Mouse (Mus musculus) limb, embryonic 10.5 days (tissue): ENCODE measurements around the gene Polr3h. TPM values are rescaled to one million over a fixed set of nuclear protein-coding genes. Genes with fewer than 3 reads are reported as not detected.

Experiments used
- DNase-seq: peaks from one replicate; pipeline ENCODE4 v3.0.0-alpha.2; 2017; ENCODE audit warnings: low spot score
- H3K27ac ChIP-seq: fragments of 300-500 bp; sonication (generic); 2 replicates; pipeline ENCODE4 v1.5.1; 2016; ENCODE audit warnings: mild to moderate bottlenecking
- H3K27me3 ChIP-seq: fragments of 300-500 bp; sonication (generic); 2 replicates; pipeline ENCODE4 v1.6.1; 2016; ENCODE audit warnings: low read depth, mild to moderate bottlenecking; ENCODE audit not compliant: poor library complexity, severe bottlenecking
- H3K36me3 ChIP-seq: fragments of 300-500 bp; sonication (generic); 2 replicates; pipeline ENCODE4 v1.6.1; 2016; ENCODE audit warnings: mild to moderate bottlenecking, moderate library complexity
- H3K4me1 ChIP-seq: fragments of 300-500 bp; sonication (generic); 2 replicates; pipeline ENCODE4 v1.6.1; 2016
- H3K4me3 ChIP-seq: fragments of 300-500 bp; sonication (generic); 2 replicates; pipeline ENCODE4 v1.5.1; 2016; ENCODE audit warnings: mild to moderate bottlenecking, moderate library complexity
- H3K9me3 ChIP-seq: fragments of 300-500 bp; sonication (generic); replicated peaks from 2 replicates; pipeline ENCODE4 v1.6.1; 2016; ENCODE audit warnings: mild to moderate bottlenecking
- WGBS: fragments of 180-500 bp; shearing (Covaris S2); methylation state at CpG from one replicate; pipeline ENCODE4 v1.1.7; 2016; 5-methylcytosine and 5-hydroxymethylcytosine counted together
- polyA plus RNA-seq: library from polyadenylated mRNA; unstranded; fragments of >200 nt; fragmentation: Nextera tagmentation; extraction: Ambion mirVana; gene quantifications from 2 replicates; pipeline ENCODE4 v1.2.1, GENCODE M21; 2016

Polr3h gene
- polyA plus RNA-seq, 1 experiment from 2014 or later = 75.5 TPM

DNA sequence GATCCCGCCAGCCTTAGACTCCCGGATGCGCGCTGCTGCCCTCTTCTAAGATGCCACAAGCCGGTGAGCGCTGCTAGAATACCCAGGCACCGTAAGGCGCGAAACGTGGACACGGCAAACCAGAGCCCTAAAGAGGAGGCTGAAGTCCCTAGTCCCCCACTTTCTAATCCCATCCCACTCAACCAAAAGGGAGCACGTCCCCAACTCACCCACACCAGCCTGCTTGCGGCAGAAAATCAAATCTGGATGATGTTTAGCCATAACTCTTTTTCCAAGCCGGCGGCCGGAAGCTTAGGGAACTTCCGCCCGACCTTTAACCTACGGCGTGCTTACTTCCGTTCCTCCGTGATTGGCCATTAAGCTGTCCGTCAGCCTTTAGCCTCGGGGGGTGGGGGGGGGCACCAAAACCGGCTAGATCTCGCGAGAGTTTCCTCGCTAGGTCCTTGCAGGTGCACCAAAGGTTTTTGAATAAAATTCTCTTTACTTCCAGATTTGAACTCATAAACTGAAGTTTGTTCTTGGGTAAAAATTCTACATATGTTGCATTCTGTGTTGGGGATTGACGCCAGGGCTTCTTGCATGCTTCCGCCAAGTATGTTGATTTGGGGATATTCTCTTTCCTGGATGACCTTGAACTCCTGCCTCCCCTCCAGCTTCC, 54.3 kb downstream of the Polr3h start, which contains the start of gene Phf5a:
Gene Phf5a (minus strand): TSS at position 308 of the 658 bp plus-strand sequence.
- peak within 1 kb of the TSS; percentile 99 for H3K4me3 ChIP-seq
- H3K9me3 ChIP-seq = no peaks in the 10 kb centered on the region
- H3K36me3 ChIP-seq = peaks cover 41% of the 10 kb centered on the region
- H3K27me3 ChIP-seq = no peaks in the 10 kb centered on the region
- peak within 1 kb of the TSS; percentile 95 for H3K27ac ChIP-seq
- peak; percentile 95 for DNase-seq
- peaks cover 13% of the 10 kb centered on the region for H3K4me1 ChIP-seq
- WGBS = under 1% methylated on average over 30 of the region's 30 CpGs

DNA sequence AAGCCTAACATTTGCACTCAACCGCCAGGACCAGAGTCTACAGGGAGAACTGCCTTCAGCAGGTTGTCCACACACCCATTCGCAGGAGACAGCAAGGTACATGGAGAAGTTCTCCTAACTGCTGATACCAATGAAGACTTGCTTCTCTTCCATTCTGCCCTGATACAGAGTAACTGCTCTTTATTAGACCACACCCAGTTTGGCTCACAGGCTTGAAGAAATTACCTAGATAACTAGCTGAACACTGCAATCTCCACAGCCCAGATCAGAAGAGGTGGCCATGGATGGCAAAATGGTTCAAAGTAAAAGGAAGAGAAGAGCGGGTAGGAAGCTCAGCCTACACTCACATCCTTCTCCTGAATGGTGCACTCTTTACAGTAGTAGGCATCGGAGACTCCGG, 56.1 kb downstream of the Polr3h start:
- WGBS = 97% methylated on average over 5 of the region's 5 CpGs
- Histone ChIP-seq H3K27me3 (no peaks in the 10 kb centered on the region), H3K36me3 (peaks cover 58% of the 10 kb centered on the region), H3K27ac (no peak overlapping the region), H3K4me3 (no peak overlapping the region), H3K4me1 (peaks cover 13% of the 10 kb centered on the region), H3K9me3 (no peaks in the 10 kb centered on the region)
- DNase-seq = no peak

DNA sequence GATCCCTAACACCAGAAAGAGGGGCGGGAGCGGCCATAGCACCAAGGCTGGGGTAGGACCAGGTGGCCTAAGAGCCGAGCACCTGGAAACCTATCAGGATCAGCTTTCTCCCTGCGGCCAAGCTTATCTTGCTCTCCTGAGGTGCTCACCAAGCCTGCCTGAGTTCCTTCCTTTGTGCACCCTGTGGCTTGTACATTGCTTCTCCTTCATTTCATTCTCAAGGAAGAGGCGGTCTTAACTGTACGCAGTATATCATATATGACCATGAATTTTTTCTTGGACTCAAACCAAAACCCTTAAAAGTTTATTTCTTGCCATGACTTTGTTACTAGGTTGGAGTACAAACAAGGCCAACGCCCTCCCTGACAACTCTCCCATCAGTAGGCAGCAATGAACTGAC, 61.8 kb downstream of the Polr3h start:
- H3K4me1 ChIP-seq = peaks cover 7% of the 10 kb centered on the region; the same call in 1 of the 2 replicates
- no peak for DNase-seq
- 94% methylated on average over 7 of the region's 7 CpGs for WGBS
- no peak overlapping the region for H3K4me3 ChIP-seq
- peaks cover 59% of the 10 kb centered on the region for H3K36me3 ChIP-seq
- no peaks in the 10 kb centered on the region for H3K9me3 ChIP-seq
- no peaks in the 10 kb centered on the region for H3K27me3 ChIP-seq
- no peak overlapping the region for H3K27ac ChIP-seq

DNA sequence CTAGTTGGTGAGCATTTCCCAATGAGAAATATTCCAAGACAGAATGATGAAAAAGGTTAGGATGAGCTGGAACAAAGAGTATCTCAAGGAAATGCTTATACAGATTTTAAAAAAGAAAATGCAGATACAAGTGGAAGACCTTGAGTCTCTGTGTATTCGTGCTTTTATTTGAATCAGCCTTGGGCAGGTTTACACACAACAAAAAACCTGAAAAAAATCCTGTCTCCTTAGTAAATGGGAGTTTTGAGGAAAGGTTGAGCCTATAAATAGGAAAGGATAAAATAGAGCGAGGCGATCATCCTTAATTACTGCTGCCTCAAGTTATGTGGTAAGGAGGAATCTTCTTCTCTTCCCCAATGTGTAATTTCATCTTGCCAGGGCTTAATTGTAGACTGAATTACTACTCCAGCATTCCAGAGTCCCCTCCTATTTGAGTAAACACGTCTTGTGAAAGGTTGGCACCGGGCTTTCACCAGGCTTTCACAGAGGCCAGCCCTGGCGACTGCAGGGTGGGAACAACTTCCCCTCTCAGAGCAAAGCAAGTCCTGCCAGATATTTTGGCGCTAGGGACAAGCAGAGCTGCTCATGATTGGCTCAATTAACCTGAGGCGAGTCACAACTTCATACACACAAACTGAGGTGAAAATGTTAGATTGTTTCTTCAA, 65.4 kb downstream of the Polr3h start:
- no peaks in the 10 kb centered on the region for H3K27me3 ChIP-seq
- H3K4me1 ChIP-seq = peaks cover 32% of the 10 kb centered on the region
- peak overlapping the region; percentile 95 for H3K4me3 ChIP-seq
- no peak for DNase-seq
- 45% methylated on average over 8 of the region's 8 CpGs for WGBS
- peak overlapping the region; percentile 96 for H3K27ac ChIP-seq
- H3K36me3 ChIP-seq = peaks cover 22% of the 10 kb centered on the region
- H3K9me3 ChIP-seq = no peaks in the 10 kb centered on the region

DNA sequence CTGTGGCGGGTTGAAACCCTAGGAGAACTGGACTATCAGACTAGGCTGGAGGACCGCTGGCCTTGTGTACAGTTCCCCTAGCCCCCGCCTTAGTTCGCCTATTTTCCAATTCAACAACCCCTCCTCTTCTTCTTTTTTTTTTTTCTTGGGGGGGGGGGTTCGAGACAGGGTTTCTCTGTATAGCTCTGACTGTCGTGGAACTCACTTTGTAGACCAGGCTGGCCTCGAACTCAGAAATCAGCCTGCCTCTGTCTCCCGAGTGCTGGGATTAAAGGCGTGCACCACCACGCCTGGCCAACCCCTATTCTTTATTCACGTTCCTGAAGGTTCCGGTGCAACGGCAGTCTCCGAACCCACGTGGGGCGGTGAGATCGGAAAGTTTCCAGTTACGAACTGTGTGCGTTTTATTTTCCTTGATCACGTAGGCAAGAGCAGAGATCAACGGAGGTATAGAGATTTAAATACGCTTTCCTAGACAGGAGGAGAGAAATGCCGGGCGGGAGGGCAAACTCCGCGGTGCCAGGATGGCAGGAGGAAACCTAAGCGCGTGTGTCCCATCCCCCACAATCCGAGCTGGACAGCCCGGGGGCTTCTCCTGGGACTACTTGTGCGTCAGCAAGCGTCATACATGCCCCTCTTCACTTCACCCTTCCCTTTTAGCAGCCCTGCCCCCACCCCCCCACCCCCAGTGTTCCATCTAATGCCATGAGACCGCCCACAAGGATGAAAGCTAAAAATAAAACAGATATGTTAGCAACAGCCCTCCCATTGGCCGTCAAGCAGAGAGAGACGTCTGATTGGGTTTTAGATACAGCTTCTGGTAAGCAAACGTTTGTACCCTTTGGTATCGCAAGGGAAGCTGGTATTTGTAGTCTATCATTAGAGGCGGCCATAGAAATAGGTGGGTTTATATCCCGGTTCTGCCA, 66.4 kb downstream of the Polr3h start:
- peak overlapping the region; percentile 96 for H3K27ac ChIP-seq
- no peaks in the 10 kb centered on the region for H3K27me3 ChIP-seq
- peaks cover 20% of the 10 kb centered on the region for H3K36me3 ChIP-seq
- H3K9me3 ChIP-seq = no peaks in the 10 kb centered on the region
- peaks cover 38% of the 10 kb centered on the region for H3K4me1 ChIP-seq
- WGBS = under 1% methylated on average over 39 of the region's 39 CpGs
- peak overlapping the region; percentile 95 for H3K4me3 ChIP-seq
- DNase-seq = peak; percentile 88

DNA sequence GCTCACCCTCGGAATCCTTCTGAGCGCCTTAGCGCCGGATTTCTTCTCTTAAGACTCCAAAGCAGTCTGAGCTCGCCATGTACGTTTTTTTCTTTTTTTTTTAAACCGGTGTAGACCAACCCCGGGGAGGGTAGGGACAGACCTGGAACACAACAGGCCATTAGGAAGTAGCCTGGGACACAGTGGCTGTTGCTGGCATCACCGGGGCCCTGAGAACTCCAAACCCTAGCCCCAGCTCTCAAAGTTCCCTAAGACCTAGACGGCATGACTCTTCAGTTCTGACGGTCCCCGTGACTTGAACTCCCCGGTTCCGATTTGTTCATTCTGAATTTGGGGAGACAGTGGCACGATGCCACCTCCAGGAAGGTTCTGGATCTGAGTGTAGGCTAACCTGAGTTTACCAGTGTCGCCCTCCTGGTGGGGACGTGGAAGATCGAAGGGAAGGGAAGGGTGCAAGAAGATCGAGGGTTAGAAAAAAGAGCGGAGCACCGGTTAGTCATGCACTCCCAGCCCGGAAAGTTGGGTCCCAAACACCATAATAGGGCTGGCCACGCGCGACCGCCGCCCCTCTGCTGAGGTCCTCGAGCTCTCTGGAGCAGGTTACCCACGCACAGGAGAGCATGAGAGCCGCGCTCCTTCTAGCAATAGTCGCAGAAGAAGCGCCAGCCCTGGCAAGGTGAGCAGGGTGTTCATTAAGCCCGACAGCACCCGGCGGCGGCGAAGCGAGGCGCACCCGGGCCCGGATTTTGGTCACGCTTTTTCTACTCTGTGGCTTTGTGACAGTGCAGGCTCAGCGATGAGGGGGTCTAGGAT, 67.3 kb downstream of the Polr3h start, which contains the start of gene Tob2:
Gene Tob2 (minus strand): TSS at position 280 of the 813 bp plus-strand sequence.
- under 1% methylated on average over 44 of the region's 44 CpGs for WGBS
- DNase-seq = peak; percentile 76
- H3K27ac ChIP-seq = peak within 1 kb of the TSS; percentile 96
- H3K27me3 ChIP-seq = no peaks in the 10 kb centered on the region
- peaks cover 20% of the 10 kb centered on the region for H3K36me3 ChIP-seq
- H3K9me3 ChIP-seq = no peaks in the 10 kb centered on the region
- peaks cover 38% of the 10 kb centered on the region for H3K4me1 ChIP-seq
- peak within 1 kb of the TSS; percentile 95 for H3K4me3 ChIP-seq

DNA sequence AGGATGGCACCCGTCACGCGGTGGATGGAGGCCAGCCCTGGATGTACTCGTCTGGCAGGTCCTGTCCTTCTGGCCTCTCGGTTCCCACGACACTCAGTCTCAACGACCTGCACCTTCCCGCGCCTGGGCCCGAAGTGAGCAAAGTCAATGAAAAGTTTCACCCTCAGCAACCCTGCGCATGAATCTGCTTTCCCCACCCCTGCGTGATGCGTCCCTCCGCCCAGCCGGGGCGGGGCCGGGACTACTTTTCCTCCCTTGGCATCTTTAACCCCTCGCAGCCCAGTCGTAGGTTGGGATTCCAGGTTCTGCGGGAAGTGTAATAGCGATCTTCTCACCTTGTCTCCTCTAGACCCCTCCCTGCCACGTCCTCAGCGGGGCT, 67.9 kb downstream of the Polr3h start:
- H3K36me3 ChIP-seq = peaks cover 21% of the 10 kb centered on the region
- H3K27ac ChIP-seq = peak overlapping the region; percentile 96
- WGBS = 0% methylated on average over 23 of the region's 23 CpGs
- H3K27me3 ChIP-seq = no peaks in the 10 kb centered on the region
- H3K4me1 ChIP-seq = peaks cover 38% of the 10 kb centered on the region
- peak overlapping the region; percentile 95 for H3K4me3 ChIP-seq
- peak; percentile 96 for DNase-seq
- no peaks in the 10 kb centered on the region for H3K9me3 ChIP-seq

DNA sequence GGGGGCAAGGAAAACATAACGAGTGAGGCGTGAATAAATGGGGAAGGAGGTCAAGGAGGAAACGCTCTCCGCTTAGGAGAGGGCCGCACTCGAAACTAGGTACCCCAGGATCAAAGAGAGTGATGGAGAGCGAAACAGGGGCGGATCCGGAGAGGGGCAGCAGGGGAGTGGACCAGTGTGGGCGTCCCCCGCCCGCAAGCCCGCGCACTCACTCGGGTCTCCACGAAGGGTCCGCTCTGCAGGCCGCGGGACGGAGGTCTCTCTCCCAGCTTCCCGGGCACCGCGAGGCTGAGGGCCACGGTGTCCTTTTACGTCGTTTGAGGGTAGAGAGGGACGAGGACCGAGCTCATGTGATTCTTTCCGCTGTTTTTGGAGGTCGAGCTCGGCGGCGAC, 68.3 kb downstream of the Polr3h start:
- Histone ChIP-seq H3K27me3 (no peaks in the 10 kb centered on the region), H3K36me3 (peaks cover 25% of the 10 kb centered on the region), H3K27ac (peak overlapping the region; percentile 96), H3K4me1 (peaks cover 38% of the 10 kb centered on the region), H3K9me3 (no peaks in the 10 kb centered on the region), H3K4me3 (peak overlapping the region; percentile 95)
- under 1% methylated on average over 33 of the region's 33 CpGs for WGBS
- no peak for DNase-seq

DNA sequence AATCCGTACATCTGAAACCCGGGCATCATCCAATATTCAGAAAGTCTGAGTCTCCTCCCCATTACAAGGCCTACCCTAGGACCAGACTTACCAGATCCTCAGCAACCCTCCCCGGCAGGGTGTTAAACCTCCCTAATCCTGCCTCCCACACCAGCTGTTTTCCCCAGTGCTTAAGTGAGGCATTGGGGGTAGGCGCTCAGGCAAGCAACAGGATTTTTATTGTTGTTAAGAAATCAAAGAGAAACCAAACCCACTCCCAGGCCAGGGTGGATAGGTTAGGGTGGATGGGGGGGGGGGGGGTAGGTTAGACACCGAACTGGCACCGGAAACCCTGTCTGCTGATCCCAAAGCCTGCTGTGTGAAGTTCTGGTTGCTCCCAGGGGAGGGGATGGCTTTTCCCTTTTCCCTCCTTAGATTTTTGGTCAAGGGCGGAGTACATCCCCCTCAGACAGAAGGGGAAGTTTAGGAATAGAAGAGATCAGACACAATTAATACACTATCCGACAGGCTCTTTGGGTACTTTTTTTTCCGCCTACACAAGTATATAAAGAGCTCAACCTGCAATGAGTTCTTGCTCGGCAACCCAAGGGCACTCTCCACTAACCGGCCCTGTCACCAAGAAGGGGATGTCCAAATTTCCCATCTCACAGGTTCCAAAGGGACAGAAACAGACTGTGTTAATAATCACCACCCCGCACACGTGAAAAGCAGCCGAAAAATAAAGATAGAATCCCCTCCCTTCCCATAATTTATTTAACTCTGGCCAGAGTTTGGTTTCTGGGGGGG, 68.9 kb downstream of the Polr3h start:
- H3K27ac ChIP-seq = peak overlapping the region; percentile 96
- no peak for DNase-seq
- peaks cover 31% of the 10 kb centered on the region for H3K36me3 ChIP-seq
- H3K4me1 ChIP-seq = peaks cover 38% of the 10 kb centered on the region
- H3K27me3 ChIP-seq = no peaks in the 10 kb centered on the region
- peak overlapping the region; percentile 95 for H3K4me3 ChIP-seq
- under 1% methylated on average over 14 of the region's 14 CpGs for WGBS
- no peaks in the 10 kb centered on the region for H3K9me3 ChIP-seq

DNA sequence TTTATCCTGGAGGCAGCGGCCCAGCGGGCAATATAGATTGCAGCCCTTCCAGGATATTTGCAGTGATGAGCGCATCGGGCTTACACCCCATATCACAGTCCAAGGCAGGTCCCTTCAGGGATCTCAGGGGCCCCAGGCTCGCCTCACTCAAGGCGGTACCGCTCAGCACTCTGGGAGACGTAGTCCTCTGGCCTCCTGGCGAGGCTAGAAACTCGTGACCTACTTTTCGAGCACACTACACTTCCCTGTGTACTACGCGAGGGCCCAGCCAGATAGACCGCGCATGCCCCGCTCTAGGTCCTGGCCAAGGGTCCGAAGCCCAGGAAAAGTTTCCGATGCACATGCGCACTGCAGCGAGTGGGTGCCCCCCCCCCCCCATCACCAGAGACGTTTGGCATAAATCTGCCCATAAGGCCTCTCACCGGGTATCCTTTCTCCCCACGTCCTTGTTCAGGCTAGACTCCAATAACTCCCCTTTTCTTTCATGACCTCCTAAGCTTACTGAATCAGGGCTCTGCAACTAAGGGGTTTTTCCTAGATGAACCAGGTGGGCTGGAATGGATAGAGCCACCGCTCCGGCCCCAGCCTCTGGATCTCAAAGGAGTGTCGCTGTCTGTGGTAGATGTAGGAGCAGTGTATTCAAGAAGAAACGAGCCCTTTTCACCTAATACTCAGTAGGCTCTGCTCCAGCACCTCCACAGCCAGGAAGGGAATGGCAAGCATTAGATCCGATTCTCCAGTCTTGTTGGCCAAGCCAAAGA, 69.8 kb downstream of the Polr3h start:
- H3K27ac ChIP-seq = peak overlapping the region; percentile 96
- H3K9me3 ChIP-seq = no peaks in the 10 kb centered on the region
- peak overlapping the region; percentile 95 for H3K4me3 ChIP-seq
- H3K27me3 ChIP-seq = no peaks in the 10 kb centered on the region
- peak; percentile 88 for DNase-seq
- H3K4me1 ChIP-seq = peaks cover 38% of the 10 kb centered on the region
- H3K36me3 ChIP-seq = peaks cover 40% of the 10 kb centered on the region
- under 1% methylated on average over 28 of the region's 28 CpGs for WGBS

DNA sequence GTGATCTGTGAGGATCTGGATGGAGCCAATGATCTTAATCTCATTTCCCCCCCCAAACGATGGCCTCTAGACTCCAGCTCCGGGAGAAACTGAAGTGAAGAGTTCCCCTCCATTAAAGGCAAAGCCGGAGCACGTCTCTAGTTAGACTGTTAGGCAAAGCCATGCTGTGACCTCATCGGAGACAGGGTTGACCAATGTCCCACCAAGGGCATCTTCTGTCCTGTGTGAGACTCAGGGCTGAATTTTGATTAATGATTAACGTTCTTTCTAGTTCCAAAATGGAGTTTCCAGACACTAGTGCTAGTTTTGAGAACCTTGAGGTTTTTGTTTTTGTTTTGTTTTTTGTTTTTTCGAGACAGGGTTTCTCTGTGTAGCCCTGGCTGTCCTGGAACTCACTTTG, 73.0 kb downstream of the Polr3h start:
- WGBS = 92% methylated on average over 7 of the region's 7 CpGs
- H3K36me3 ChIP-seq = peaks cover 69% of the 10 kb centered on the region
- H3K4me3 ChIP-seq = no peak overlapping the region
- H3K4me1 ChIP-seq = peaks cover 28% of the 10 kb centered on the region
- no peaks in the 10 kb centered on the region for H3K9me3 ChIP-seq
- H3K27me3 ChIP-seq = no peaks in the 10 kb centered on the region
- no peak overlapping the region for H3K27ac ChIP-seq
- no peak for DNase-seq
